Mouse (Mus musculus): ENCODE results near the gene Zbtb3.

The Zbtb3 gene

DNA sequence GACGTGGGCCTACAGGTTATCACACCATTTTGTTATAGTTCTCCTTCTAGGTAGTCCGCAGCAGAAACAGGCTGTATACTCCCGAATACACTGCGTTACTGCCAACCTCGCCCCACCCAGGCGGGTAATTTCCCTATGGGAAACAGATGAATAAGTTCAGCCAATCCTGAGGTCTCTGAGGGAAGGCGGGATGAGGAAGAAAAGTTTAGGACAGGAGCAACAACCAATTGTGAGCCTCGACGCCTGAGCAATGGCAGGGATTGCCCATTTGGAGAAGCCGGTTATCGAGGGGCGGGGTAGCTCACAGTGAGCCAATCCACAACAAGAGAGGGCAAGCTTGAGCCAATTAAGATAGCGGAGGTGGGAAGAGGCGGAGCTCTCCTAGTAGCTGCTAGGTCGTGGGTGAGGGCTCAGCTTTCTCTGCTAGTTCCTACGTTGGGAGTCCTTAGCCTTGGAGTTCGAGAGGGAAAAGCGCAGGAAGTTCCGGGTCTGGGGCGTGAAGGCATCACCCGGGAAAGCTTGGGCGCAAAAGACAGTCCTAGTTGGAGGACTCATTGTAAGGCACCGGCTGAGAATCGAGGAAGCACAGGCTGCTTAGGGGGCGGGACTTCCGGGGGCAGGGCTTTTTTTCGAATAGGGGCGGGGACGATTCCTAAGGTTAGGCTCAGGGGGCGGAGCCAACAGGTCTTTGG is at the start of gene Zbtb3:
Zbtb3 (plus strand) TSS at position 426 of the 692 bp plus-strand sequence.
- DNase-seq: peak; percentile 98

- no peak for DNase-seq
These were observed 46.7 kb upstream of the Zbtb3 start for GRCm38 (mm10) chr19:8755652-8756051.

DNA sequence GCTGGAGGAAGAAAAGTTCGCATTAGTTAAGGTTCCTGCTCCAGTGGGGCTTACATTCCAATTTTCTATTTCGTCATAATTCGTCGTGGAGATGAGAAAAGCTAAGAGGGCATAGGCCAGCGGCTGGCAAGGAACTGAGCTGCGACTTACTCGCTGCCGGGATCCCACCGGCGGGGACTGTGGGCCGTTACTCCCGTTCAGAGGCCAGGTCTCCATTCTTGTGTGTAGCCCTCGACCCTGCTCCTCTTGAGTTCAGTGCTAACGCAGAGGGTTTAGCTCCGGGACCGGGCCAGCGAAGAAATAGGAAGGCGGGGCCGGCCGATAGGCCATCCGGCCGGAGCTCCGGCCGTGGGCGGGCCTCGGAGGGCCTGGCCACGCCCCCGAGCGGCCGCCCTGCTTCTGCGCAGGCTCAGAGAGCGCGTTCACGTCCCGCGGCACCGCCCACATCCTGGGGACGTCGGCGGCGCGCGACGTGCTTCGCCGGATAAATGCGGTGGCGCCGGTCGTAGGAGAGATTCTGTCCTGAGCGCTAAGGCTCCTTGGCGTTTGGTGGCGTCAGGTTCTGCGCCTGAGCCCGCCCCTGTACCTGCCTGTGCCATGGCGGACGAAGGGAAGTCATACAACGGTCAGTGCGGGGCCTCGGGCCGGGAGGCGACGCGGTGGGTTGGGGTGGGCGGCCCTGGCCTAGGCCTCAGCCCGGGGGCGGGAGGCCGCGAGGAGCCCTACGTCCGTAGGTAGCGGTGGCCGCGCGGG is 45.5 kb upstream of the Zbtb3 start, which contains the start of gene Nxf1:
Nxf1 (plus strand) TSS at position 439 of the 753 bp plus-strand sequence.
- DNase-seq: peak; percentile 89

GRCm38 (mm10) chr19:8757471-8757998 is 44.8 kb upstream of the Zbtb3 start:
- no peak for DNase-seq

DNA sequence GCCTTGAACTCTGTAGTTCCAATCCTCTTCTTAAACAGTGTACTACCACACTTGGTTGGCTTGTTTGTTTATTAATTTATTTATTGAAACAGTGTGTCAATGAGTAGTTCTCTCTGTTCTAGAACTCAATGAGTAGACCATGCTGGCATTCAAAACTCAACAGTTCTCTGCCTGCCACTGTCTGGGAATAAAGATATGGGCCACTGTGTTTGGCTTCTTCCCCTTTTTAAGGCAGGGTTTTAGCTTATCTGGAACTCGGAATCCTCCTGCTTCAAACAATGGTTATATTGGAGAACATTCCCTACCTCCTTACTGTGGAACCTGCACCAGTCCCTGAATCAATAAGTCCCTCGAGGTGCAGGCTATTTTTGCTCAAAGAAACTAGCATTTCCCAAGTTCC is 43.5 kb upstream of the Zbtb3 start:
- no peak for DNase-seq

- DNase-seq: no peak
These were observed 41.6 kb upstream of the Zbtb3 start for GRCm38 (mm10) chr19:8760757-8761156.

DNA sequence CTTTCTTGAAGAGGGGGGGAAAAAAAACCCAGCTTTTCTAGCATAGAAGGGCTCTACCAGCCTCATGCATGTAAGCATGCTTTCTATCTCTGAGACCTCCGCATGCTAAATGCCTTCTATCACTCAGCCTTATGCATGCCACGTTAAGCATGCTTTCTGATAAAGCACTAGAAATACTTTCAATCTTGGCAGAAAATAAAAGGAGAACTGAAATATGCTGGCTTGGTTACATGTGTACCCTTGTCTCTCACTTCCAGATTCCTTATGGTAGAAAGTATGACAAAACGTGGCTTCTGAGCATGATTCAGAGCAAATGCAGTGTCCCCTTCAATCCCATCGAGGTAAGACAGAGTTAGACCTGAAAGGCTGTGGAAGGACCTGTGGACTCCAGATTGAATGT is 39.1 kb upstream of the Zbtb3 start:
- DNase-seq: no peak

GRCm38 (mm10) chr19:8765562-8765961 is 36.8 kb upstream of the Zbtb3 start:
- DNase-seq: no peak

DNA sequence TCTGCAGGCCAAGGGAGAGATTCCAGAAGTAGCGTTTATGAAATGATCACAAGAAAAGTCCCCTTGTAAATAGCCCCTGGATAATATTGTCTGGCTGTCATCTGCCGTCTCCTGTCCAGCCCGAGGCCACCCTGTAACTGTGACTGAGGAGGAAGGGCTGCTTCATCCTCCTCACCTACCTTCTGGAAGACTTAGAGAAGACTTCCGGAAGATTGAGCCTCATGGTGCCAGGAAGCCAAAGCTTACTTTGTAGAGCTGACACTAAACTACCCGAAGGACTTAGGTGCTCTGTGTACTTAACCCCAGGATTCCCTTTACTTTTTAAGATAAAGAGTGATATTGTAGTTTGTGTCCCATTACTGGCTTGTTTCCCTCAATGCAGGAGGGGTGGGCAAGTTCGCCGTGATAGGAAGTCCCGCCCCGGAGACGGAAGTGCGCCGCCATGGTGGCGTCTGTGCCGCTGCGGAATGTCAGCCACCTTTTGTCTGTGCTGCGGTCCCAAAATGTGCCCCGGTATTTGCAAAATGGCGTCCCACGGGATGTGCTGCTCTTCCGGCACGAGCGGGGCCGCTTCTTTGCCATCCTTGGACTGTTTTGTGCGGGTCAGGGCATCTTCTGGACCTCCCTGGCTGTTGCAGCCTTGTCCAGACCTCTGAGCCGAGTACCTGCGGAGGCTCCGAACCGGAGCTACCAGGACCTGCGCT is 31.6 kb upstream of the Zbtb3 start, which contains the start of gene Tmem223:
Tmem223 (plus strand) TSS at position 430 of the 704 bp plus-strand sequence.
- DNase-seq: peak; percentile 81

- DNase-seq: no peak
These were observed 29.4 kb upstream of the Zbtb3 start for GRCm38 (mm10) chr19:8772996-8773395.

GRCm38 (mm10) chr19:8773409-8773808 is 28.9 kb upstream of the Zbtb3 start:
- DNase-seq: peak; percentile 38

GRCm38 (mm10) chr19:8774086-8774835 is 28.1 kb upstream of the Zbtb3 start, which contains the start of gene Tmem179b:
Gene Tmem179b (minus strand): TSS chr19:8774467.
- DNase-seq: peak; percentile 96

- no peak for DNase-seq
These were observed 27.4 kb upstream of the Zbtb3 start for GRCm38 (mm10) chr19:8774951-8775421.

- DNase-seq: peak; percentile 95
These were observed 16.2 kb upstream of the Zbtb3 start, which contains the start of gene Taf6l for GRCm38 (mm10) chr19:8786008-8786781. Gene Taf6l (minus strand): TSS chr19:8786417.

DNA sequence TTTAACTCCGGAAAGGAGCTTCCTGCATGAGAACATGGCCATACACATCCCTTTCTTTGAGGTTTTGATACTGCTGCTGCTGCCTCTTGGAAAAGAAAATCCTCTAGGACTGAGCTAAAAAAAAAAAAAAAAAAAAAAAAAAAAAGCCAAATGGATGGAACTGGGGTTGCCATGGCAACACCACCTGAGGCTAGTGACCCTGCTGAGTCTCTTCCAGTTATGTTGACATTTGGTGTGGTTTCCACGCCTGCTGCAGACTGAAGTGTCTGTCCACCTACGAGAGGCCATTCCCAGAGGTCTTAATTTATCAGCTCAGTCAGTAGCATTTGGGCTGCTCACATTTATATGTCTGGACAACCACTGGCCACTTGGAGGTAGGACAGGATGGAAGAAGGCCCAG is 13.8 kb upstream of the Zbtb3 start:
- no peak for DNase-seq

DNA sequence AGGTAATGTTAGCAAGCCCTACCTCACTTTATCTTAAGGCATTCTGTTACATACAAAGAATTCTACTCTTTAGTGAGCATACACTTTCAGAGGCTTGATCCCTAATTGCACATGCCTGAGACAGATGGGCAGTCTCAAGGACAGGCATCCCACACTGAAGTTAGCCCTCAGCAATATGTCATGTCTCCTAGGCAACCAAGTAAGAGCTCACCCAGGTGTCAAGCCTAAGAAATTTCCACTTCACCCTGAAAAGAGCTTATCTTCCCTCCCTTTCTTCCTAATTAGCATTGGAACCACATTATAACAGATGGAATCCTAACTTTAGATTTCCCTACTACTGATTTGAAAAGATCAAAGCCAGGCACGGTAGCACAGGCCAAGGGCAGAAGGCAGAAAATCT is 13.2 kb upstream of the Zbtb3 start:
- no peak for DNase-seq

GRCm38 (mm10) chr19:8790171-8790570 is 12.2 kb upstream of the Zbtb3 start:
- DNase-seq: no peak

GRCm38 (mm10) chr19:8798264-8798946 is 4.0 kb upstream of the Zbtb3 start, which contains the start of gene Polr2g:
Gene Polr2g (minus strand): TSS chr19:8798577.
- DNase-seq: peak; percentile 92

DNA sequence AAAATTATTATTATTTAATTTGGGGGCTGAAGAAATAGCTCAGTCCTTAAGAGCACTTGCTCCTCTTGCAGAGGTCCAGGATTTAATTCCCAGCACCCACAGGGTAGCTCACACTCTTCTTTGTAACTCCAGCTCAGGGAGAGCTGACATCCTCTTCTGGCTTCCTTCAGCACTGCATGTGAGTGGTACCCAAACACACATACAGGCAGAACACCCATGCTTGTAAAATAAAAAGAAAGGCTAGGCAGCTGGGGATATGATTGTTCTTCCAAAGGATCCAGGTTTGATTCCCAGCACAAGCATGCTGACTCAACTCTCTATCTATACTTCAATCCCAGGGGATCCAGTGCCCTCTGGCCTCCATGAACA is 3.4 kb upstream of the Zbtb3 start:
- DNase-seq: no peak

DNA sequence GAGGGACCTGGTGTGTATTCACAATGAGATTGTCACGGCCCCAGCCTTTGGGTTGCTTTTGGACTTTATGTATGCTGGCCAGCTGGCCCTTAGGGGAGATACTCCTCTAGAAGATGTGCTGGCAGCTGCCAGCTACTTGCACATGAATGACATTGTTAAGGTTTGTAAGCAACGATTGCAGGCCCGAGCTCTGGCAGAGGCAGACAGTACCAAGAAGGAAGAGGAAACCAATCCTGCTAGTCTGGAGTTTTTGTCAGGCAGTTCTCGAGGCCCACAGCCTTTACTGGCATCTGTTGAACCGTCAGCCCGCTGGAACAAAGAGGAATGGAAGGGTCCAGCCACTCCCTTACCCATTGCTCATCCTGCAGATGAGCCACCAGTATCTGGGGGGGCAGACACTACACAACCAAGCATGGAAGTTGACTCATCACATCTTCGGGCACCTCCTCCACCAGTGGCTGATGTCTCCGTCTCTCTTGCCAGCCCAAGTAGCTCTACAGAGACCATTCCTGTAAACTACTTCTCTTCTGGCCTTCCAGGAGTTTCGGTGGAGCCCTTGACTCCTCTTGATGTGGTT is 937 bp downstream of the Zbtb3 start:
- DNase-seq: no peak
